Mouse (Mus musculus) MEL-GATA-1-ER (cell line): Measurements from ENCODE around the gene Wdr45b.
"Not testable (repeated sequence)": the region's sequence is repeated elsewhere in the genome, so short reads cannot be mapped to it uniquely, and the experiment has no call there.

Experiments
- DNase-seq: peaks from one replicate; pipeline ENCODE4 v3.0.0-alpha.2; 2012; ENCODE audit warnings: low read depth; ENCODE audit errors: extremely low read depth

The Wdr45b gene

DNA sequence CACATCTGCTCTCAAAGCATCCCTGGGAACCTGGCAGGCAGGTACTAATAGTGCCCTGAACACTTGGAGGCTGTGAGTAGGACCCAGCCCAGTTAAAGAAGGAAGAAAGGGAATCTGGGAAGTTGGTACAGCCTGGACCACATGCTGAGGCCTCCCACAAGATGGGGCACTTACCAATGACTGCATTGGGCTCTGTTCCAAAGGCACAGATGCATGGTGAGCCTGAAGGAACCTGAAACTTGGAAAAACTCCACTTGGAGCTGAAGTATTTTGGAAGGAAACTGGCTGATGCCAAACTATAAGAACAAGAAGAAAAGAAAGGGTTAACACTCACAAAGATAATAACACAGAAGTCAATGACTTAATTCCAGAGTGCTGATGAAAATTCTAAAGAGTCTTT, 25.6 kb downstream of the Wdr45b start:
- DNase-seq = no peak

DNA sequence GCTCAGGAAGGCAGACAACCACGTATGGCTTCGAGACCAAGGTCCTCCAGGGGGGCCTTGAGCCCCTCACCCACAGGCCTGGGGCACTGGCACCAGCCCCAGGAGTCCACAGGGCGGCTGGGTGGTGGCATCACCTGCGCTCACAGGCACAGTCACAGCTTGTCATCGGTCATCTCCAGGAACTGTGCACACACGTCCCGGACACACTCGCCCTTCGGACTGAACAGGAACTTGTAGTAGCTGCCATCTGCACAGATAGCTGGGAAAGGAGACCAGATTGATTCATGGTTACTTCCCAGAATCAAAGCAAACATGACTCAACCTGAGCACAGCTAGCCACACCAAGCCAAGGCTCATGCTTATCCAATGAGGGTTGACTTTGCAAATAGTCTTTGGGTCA, 26.0 kb downstream of the Wdr45b start:
- no peak for DNase-seq

DNA sequence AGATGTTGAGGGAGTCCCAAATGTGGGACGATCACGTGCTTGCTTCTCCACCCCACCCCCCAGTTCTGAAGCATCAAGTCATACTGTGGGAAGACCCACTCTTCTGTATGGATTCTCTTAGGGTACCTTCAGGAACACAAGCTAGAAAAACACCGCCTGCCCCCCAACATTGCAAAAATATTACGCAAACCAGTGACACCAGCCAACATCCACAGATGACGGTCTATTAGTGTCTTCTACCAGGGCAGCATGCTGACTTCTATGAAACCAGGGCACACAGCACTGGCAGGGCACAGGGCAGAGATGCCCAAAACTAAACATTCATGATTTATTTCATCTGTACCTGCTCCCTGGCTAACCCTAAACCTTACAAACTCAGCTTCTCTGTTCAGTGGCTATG, 27.6 kb downstream of the Wdr45b start:
- DNase-seq = no peak

DNA sequence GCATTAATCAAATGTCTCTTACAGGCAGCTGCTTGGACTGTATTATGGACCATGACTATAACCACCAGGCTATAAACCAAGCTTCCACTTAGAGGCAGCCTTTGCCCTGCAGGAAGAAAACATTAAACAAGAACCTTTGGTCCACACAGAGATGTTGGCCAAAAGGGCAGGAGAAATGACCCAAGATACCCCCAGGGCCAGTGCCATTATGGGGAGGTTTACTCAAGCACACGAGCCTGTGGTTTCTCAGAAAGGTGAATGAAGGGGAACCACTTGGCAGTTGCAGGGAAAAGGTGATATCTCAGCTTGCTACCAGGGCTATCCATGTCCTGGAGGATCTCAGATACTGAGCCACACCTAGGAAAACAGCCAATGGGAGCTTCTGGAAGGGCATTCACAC, 28.2 kb downstream of the Wdr45b start:
- DNase-seq = no peak

DNA sequence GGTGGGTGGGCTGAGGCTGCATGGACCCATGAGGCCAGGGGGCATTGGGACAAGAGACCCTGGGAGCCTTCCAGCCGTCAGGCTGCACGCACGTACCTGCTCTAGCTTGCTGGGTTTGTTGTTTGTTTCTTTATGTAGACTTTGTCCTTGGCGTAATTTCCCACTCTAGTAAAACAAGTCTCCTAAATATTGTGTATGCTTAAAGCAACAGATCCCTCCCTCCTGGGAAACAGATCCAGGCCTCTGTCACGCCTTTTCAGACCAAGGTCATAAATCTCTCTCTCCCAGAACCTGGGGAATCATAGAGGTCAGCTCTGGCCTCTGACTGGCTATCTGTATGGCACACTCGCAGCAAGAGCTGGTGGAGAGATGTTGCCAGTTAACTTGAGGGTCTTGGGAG, 46.5 kb downstream of the Wdr45b start:
- DNase-seq = not testable (repeated sequence)

DNA sequence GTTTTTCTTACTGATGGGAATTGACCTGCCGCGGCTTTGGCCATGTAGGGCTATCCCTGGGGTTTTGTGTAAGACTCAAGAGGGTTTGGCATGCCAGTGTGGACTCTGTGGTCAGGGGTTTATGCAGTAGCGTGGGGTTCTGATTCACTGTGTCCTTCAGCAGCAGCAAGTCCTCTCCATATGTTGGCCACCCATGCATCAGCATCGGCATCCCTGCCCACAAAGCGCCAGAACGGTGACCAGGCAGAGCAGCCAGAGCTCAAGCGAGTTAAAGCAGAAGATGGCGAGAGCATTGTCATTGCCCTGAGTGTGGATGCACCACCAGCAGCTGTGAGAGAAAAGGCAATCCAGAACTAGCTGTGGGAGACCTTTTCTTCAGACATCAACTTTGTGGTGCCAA, 47.6 kb downstream of the Wdr45b start:
- DNase-seq = no peak

DNA sequence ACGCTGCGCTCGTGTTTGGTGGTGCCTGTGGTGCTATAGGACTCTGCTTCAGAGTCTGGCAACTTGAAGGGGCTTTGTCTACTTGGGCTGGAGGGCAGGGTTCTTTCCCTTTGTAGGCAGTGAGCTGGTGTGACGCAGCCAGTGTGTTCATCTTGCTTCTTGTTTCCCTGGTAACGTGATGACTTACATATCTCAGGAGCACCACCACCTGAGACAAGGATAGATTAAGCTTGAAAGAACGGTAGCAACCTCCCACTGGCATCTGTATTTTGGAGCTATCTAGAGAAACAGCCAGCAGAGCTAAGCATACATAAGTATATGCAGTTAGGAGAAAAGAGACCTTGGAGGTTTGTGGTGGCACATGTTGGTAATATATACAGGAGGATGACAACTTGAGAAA, 48.9 kb downstream of the Wdr45b start:
- DNase-seq = no peak

DNA sequence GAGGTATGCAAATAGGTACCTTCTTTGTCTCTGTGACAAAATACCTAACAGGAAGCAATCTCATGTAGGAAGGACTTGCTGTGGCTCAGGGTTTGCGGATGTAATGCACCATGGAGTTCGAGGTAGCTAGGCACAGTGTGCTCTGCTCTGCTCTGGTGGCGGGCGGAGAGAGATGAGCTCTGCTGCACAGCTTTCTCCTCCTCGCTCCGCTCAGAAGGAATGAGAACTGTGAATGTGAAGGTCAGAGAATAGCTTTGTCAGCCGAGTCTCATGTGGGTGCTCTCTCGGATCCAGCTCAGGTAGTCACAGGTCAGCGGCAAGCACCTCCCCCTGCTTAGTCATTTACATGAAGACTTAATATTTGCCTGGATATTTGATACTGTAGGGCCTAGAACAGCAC, 54.0 kb downstream of the Wdr45b start:
- no peak for DNase-seq

DNA sequence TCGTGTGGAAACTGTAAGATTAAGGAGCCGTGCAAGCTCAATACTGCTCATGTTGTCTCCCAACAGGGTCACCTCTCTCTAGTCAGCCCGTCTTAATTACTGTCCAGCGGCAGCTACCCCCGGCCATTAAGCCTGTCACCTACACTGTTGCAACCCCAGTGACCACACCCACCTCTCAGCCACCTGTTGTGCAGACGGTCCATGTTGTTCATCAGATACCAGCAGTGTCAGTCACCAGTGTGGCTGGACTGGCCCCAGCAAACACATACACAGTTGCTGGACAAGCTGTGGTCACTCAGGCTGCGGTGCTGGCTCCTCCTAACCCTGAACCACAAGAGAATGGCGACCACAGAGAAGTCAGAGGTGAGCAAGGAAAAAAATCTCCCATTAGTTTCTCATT, 55.8 kb downstream of the Wdr45b start:
- DNase-seq = no peak

DNA sequence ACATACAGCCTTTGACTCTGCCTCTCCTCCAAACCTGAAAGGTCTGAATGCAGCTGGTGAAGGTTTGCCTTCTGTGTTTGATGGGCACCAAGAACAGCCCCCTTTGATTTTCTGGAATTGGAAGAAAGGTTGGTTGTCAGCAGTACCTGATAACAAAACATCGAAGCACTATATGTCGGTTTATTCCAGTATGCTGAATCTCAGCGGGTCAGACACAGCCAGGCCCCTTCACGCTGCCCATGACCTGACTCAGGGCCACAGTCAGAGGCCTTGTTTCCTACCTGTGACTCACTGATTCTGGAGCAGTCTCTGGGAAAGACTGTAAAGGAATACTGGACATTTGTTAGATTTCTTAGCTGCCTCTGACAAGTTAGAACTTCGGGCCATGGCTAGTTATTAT, 59.5 kb downstream of the Wdr45b start:
- DNase-seq = no peak

DNA sequence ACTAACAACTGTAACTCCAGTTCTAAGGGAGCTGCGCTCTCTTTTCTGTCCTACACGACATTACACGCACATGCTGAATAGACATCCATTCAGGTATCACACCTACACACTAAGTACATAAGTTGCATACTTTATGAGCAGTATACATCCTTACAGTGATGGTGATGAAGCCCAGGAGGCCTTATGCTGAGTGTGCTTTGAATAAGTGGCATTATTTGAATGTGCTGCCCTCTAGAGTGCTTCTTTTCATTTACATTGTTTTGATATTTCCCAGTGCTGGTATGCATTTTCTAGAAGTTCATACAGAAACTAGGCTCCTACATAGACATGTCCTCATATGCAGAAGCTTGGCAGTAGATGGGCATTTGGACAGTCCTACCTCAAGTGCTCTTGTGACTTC, 64.4 kb downstream of the Wdr45b start:
- no peak for DNase-seq

DNA sequence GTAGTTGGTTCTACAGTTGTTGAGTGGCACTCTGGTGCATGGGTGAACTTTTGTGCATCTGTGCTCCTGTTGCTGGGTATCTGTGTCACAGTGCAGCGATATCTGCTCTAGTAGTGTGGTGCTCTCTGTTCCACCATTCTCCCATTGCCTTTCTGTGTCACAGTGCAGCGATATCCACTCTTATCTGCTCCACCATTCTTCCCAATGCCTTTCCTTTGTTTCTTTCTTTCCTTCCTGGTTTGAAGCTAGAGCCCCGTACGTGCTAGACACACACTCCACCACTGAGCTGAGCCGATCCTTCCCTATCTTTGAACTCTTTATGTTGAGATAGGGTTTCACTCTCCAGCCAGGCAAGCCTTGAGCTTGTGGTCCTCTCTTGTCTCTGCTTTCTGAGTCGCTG, 71.3 kb downstream of the Wdr45b start:
- DNase-seq = peak; percentile 50

DNA sequence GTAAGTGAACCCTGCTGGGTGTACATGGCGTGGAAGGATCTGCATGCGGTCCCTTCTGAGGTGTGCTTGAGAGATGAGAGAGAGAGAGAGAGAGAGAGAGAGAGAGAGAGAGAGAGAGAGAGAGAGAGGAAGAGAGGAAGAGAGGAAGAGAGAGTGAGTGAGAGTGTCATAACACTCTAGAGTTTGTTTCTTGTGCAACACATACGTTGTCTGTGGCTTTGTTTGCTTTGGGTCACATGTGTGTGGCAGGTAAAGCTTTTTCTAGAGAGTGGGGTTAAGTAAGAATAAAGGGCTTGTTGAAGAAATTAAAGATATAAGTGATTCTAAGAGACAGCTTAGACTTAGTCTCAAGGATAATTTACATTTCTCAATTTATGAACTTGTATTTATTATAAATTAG, 76.2 kb downstream of the Wdr45b start:
- no peak for DNase-seq

DNA sequence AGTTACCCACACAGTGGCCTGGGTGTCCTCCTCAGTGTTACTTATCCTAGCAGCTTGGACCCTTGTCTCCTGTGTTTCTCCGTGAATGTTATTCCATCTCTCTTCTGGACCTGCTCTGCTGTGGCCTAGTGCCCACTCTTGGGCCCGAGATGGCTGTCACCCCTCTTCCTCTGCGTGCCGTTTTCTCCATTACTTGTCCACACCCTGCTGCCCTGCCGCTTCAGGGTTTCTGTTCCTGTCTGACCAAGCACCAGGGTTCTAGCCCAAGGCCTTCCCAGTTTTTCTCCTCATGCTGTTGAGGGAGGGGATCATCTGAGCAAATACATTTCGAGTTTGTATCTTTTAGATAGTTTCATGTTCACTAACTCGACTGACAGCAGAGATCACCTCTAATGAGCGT, 76.7 kb downstream of the Wdr45b start:
- DNase-seq = no peak
